Mouse (Mus musculus) bone marrow, adult 2 months (tissue): ENCODE measurements around the gene Hdac11.

Source experiments
- CTCF ChIP-seq: fragments of 200-500 bp; IDR thresholded peaks from 2 replicates; pipeline ENCODE4 v1.5.1; 2011; ENCODE audit warnings: low read length, control low read depth; ENCODE audit not compliant: control insufficient read depth, insufficient read depth
- POLR2A ChIP-seq: fragments of 200-500 bp; IDR thresholded peaks from 2 replicates; pipeline ENCODE4 v1.6.1; 2011; ENCODE audit warnings: low read depth, mild to moderate bottlenecking, control low read depth, low read length, borderline replicate concordance; ENCODE audit not compliant: control insufficient read depth

DNA sequence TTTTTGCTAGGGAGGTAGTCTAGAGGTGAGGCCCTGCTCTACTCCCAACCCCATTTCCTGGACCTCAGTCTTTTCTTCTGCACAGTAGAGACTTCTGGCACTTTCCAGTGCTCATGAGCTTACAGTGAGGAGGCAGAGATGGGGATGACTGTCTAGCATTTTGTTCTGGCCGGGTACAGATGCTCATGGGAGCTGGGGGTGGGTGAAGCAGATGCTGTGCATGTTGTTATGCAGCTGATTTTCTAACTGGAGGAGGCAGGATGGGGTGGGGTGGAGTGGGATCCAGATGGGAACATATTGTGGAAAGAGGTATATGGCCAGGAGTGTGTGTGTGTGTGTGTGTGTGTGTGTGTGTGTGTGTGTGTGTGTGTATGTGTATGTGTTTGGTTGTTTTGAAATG, 59.0 kb downstream of the Hdac11 start:
- TF ChIP-seq POLR2A (no peak), CTCF (no peak)
